Mouse (Mus musculus): ENCODE results near the gene Snrnp27. TPM values are rescaled to one million over a fixed set of nuclear protein-coding genes. Genes with fewer than 3 reads are reported as not detected.

Gene Snrnp27
- total and polyA plus RNA-seq, 2 experiments from 2014 or later: 62.6 to 112 TPM

GRCm38 (mm10) chr6:86678341-86678740, 6.0 kb downstream of the Snrnp27 start:
- Histone ChIP-seq H3K9ac (no peak overlapping the region), H3K27me3 (ENCODE audit: insufficient read depth, low read length) (no peaks in the 10 kb centered on the region), H3K4me2 (ENCODE audit: low read depth) (no peak overlapping the region), H3K36me3 (ENCODE audit: insufficient read depth) (peaks cover 78% of the 10 kb centered on the region), H3K27ac (ENCODE audit: low read depth, low read length) (no peak overlapping the region), H3K4me3 (ENCODE audit: low read depth, low read length) (no peak overlapping the region), H3K9me3 (ENCODE audit: low read length) (no peaks in the 10 kb centered on the region), H3K4me1 (ENCODE audit: insufficient read depth) (0 out of 2 replicates have a peak, but pooled peaks cover 1% of the 10 kb centered on the region)
- WGBS: 87% methylated on average over 6 of the region's 6 CpGs
- no peak for DNase-seq
- no peak for ATAC-seq
- TF ChIP-seq CTCF (IDR thresholded peaks at IDR 0.05; ENCODE audit: low read depth): no peak

GRCm38 (mm10) chr6:86670873-86671272, 13.4 kb downstream of the Snrnp27 start:
- Histone ChIP-seq H3K36me3 (ENCODE audit: insufficient read depth) (peaks cover 40% of the 10 kb centered on the region), H3K27me3 (ENCODE audit: insufficient read depth, low read length) (no peaks in the 10 kb centered on the region), H3K27ac (ENCODE audit: low read depth, low read length) (no peak overlapping the region), H3K4me3 (ENCODE audit: low read depth, low read length) (no peak overlapping the region), H3K9me3 (ENCODE audit: low read length) (no peaks in the 10 kb centered on the region), H3K9ac (no peak overlapping the region), H3K4me1 (ENCODE audit: insufficient read depth) (peaks cover 10% of the 10 kb centered on the region), H3K4me2 (ENCODE audit: low read depth) (no peak overlapping the region)
- TF ChIP-seq CTCF (IDR thresholded peaks at IDR 0.05; ENCODE audit: low read depth): peak; percentile 97
- DNase-seq (peak; percentile 88), ATAC-seq (no peak)
- 19% methylated on average over 2 of the region's 2 CpGs for WGBS

DNA sequence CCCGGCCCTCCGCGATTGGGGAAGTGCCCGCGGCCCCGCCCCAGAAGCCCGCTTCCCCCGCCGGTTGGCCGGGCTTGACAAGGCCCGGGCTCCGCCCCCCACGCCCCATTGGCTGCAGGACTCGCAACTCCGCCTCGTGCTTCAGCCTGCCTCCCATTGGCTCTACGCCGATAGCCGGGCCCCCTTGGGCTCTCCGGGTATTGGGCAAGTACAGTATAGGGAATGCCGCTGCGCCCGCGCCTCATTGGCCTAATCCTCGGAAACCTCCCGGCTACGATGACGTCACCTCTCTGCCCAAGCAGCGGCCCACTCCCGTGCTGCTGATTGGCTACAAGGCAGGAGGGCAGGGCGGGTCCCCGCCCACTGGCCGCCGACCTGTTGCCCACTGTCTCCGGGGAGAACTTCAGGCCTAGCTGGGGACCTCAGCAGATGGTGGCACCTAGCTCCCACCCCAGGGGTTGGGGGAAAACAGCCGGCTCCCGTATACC, 15.0 kb downstream of the Snrnp27 start:
- WGBS: under 1% methylated on average over 35 of the region's 37 CpGs
- peak overlapping the region; percentile 96 for H3K4me3 ChIP-seq (ENCODE audit: low read depth, low read length)
- H3K27me3 ChIP-seq (ENCODE audit: insufficient read depth, low read length): no peaks in the 10 kb centered on the region
- peak; percentile 100 for DNase-seq
- H3K27ac ChIP-seq (ENCODE audit: low read depth, low read length): peak overlapping the region; percentile 64
- ATAC-seq: peak; percentile 99
- peak overlapping the region; percentile 80 for H3K9ac ChIP-seq
- peaks cover 34% of the 10 kb centered on the region for H3K36me3 ChIP-seq (ENCODE audit: insufficient read depth)
- no peak for TF ChIP-seq CTCF (IDR thresholded peaks at IDR 0.05; ENCODE audit: low read depth)
- peaks cover 10% of the 10 kb centered on the region for H3K4me1 ChIP-seq (ENCODE audit: insufficient read depth)
- peak overlapping the region; percentile 83 for H3K4me2 ChIP-seq (ENCODE audit: low read depth)
- no peaks in the 10 kb centered on the region for H3K9me3 ChIP-seq (ENCODE audit: low read length)

DNA sequence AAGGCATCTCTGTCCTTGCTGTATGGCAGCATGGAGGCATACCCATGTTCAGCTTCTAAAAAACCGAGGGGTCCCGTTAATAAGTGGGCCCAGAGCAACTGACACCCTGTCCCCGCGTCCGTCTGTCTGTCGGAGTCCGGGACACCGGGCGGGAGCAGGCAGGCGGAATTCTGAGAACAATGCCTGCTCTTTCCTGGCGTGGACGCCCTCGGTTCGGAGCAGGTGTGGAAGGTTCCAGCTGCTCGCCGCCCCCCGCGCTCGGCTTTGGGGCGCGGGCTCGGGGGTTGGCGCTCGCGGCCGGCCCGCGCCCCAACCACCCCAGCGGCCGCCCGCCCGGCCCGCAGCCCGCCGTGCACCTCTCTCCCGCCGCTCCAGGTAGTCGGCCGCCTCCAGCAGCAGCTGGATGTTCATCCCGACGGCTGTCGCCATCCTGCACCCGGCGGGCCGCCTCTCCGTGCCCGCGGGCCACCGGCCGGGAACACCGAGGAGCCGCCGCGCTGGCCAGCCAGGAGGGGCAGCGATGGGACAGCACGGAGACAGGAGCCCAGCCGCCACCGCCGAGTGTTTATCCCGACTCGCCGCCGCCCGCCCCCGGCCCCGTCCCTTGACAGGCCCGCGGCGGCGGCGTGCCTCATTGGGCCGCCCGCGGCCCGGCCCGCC, 15.6 kb downstream of the Snrnp27 start, which contains the start of gene Mxd1:
Gene Mxd1 (minus strand): TSS at position 582 of the 660 bp plus-strand sequence.
- Histone ChIP-seq H3K27me3 (ENCODE audit: insufficient read depth, low read length) (no peaks in the 10 kb centered on the region), H3K4me2 (ENCODE audit: low read depth) (peak within 1 kb of the TSS; percentile 83), H3K27ac (ENCODE audit: low read depth, low read length) (peak within 1 kb of the TSS; percentile 64), H3K36me3 (ENCODE audit: insufficient read depth) (peaks cover 31% of the 10 kb centered on the region), H3K9me3 (ENCODE audit: low read length) (no peaks in the 10 kb centered on the region), H3K9ac (peak within 1 kb of the TSS; percentile 80), H3K4me3 (ENCODE audit: low read depth, low read length) (peak within 1 kb of the TSS; percentile 96), H3K4me1 (ENCODE audit: insufficient read depth) (peaks cover 10% of the 10 kb centered on the region)
- 3% methylated on average over 66 of the region's 76 CpGs for WGBS
- DNase-seq (no peak), ATAC-seq (no peak)
- no peak for TF ChIP-seq CTCF (IDR thresholded peaks at IDR 0.05; ENCODE audit: low read depth)

GRCm38 (mm10) chr6:86667061-86667460, 17.3 kb downstream of the Snrnp27 start:
- no peaks in the 10 kb centered on the region for H3K9me3 ChIP-seq (ENCODE audit: low read length)
- peaks cover 29% of the 10 kb centered on the region for H3K36me3 ChIP-seq (ENCODE audit: insufficient read depth)
- H3K27ac ChIP-seq (ENCODE audit: low read depth, low read length): no peak overlapping the region
- TF ChIP-seq CTCF (IDR thresholded peaks at IDR 0.05; ENCODE audit: low read depth): no peak
- 91% methylated on average over 10 of the region's 10 CpGs for WGBS
- no peak overlapping the region for H3K4me3 ChIP-seq (ENCODE audit: low read depth, low read length)
- H3K4me2 ChIP-seq (ENCODE audit: low read depth): peak overlapping the region; percentile 77; the same call in 1 of the 2 replicates
- ATAC-seq: no peak
- no peaks in the 10 kb centered on the region for H3K27me3 ChIP-seq (ENCODE audit: insufficient read depth, low read length)
- peaks cover 10% of the 10 kb centered on the region for H3K4me1 ChIP-seq (ENCODE audit: insufficient read depth)
- DNase-seq: no peak
- H3K9ac ChIP-seq: no peak overlapping the region

- ATAC-seq (no peak), DNase-seq (no peak)
- Histone ChIP-seq H3K36me3 (ENCODE audit: insufficient read depth) (peaks cover 34% of the 10 kb centered on the region), H3K27me3 (ENCODE audit: insufficient read depth, low read length) (no peaks in the 10 kb centered on the region), H3K4me2 (ENCODE audit: low read depth) (no peak overlapping the region), H3K4me3 (ENCODE audit: low read depth, low read length) (no peak overlapping the region), H3K9me3 (ENCODE audit: low read length) (no peaks in the 10 kb centered on the region), H3K4me1 (ENCODE audit: insufficient read depth) (peaks cover 10% of the 10 kb centered on the region), H3K9ac (no peak overlapping the region), H3K27ac (ENCODE audit: low read depth, low read length) (no peak overlapping the region)
- no peak for TF ChIP-seq CTCF (IDR thresholded peaks at IDR 0.05; ENCODE audit: low read depth)
- 87% methylated on average over 17 of the region's 17 CpGs for WGBS
Observed at GRCm38 (mm10) chr6:86665560-86666307, 18.6 kb downstream of the Snrnp27 start.

DNA sequence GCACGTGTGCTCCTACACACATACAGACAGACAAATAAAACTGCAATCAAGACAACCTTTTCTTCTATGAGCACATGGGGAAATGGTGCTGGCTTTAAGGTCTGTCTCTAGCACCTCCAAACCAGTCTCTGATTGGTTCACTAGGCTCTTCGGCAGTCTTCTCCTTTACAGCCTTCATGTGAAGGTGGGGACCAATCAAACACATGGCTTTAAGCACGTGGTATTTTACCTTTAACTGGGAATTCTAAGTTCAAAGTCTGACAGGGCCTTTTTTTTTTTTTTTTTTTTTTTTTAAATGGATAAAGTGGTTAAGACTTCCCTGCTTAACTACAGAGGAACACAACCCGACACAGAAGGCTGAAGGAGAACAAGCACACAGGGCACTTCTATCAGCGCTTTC, 19.2 kb downstream of the Snrnp27 start:
- no peak for DNase-seq
- Histone ChIP-seq H3K36me3 (ENCODE audit: insufficient read depth) (peaks cover 40% of the 10 kb centered on the region), H3K27ac (ENCODE audit: low read depth, low read length) (no peak overlapping the region), H3K4me2 (ENCODE audit: low read depth) (no peak overlapping the region), H3K4me3 (ENCODE audit: low read depth, low read length) (no peak overlapping the region), H3K9me3 (ENCODE audit: low read length) (no peaks in the 10 kb centered on the region), H3K27me3 (ENCODE audit: insufficient read depth, low read length) (no peaks in the 10 kb centered on the region), H3K9ac (no peak overlapping the region), H3K4me1 (ENCODE audit: insufficient read depth) (peaks cover 10% of the 10 kb centered on the region)
- TF ChIP-seq CTCF (IDR thresholded peaks at IDR 0.05; ENCODE audit: low read depth): no peak
- ATAC-seq: no peak
- 84% methylated on average over 5 of the region's 5 CpGs for WGBS

Data from forebrain, postnatal 0 days (tissue).